ENCODE assay signal across 9 mouse cellular contexts in genomic region chr11:31615107-31615811, GRCm38 (mm10). TPM values are rescaled to one million over a fixed set of nuclear protein-coding genes. Genes with fewer than 3 reads are reported as not detected.
DNase-seq lines count a peak whose midpoint lies in the region; ATAC-seq and TF ChIP-seq lines count a peak whose summit lies in the region.
"Had no signal": no experiment of that assay in that cellular context is flagged by ENCODE, and none has a peak within 500 bp of the region (broad histone marks: within the 10 kb centered on the region; RNA-seq: fewer than 3 reads in every experiment).

No protein-coding gene starts in this region.

- H3K27me3 ChIP-seq in E14TG2a.4 (ENCODE audit: insufficient read depth, low read length) = no peaks in the 10 kb centered on the region
- H3K27me3 ChIP-seq in neural tube, embryonic 15.5 days (replicated peaks) = no peaks in the 10 kb centered on the region
- H3K27me3 ChIP-seq: heart, embryonic 13.5 days had no signal

- intact Hi-C loops in gastrocnemius, postnatal 36 days (cut with DNase I) = loop anchor here (2.0 kb wide), 1 partner anchor 368 kb away; no protein-coding TSS in a partner anchor

- H3K4me1 ChIP-seq in E14TG2a.4 (replicated peaks; ENCODE audit: low read depth, low read length) = no peaks in the 10 kb centered on the region
- no peaks in the 10 kb centered on the region for H3K4me1 ChIP-seq in neural tube, embryonic 15.5 days

- ATAC-seq in neural tube, embryonic 15.5 days (ENCODE audit: low FRiP score) = peak; percentile 73; the same call in 1 of the 2 replicates

- WGBS in neural tube, embryonic 15.5 days = 57% methylated on average over 10 of the region's 10 CpGs

- H3K4me3 ChIP-seq in E14TG2a.4 (replicated peaks; ENCODE audit: low read length) = no peak overlapping the region
- no peak overlapping the region for H3K4me3 ChIP-seq in neural tube, embryonic 15.5 days (replicated peaks)
- H3K4me3 ChIP-seq: heart, embryonic 13.5 days had no signal

- no peak overlapping the region for H3K9ac ChIP-seq in neural tube, embryonic 15.5 days (replicated peaks)
- H3K9ac ChIP-seq: heart, embryonic 13.5 days had no signal

- no peak overlapping the region for H3K4me2 ChIP-seq in neural tube, embryonic 15.5 days
- H3K4me2 ChIP-seq: heart, embryonic 13.5 days had no signal

- DNase-seq in adrenal gland, adult 18-20 months (ENCODE audit: low spot score in 2 of 2) = peak; percentile 37 to 46
- DNase-seq in embryo, embryonic 10.5 days (ENCODE audit: low spot score) = peak; percentile 88
- DNase-seq in gastrocnemius, postnatal 36 days = peak; percentile 41 to 63
- peak; percentile 61 to 83 for DNase-seq in kidney, postnatal 36 days
- peak; percentile 34 to 35 for DNase-seq in lung, adult 18-20 months
- peak; percentile 33 for DNase-seq in thymus, postnatal 25 days

- H3K9me3 ChIP-seq in E14TG2a.4 (ENCODE audit: low read length) = no peaks in the 10 kb centered on the region
- H3K9me3 ChIP-seq in neural tube, embryonic 15.5 days (replicated peaks) = no peaks in the 10 kb centered on the region
- H3K9me3 ChIP-seq: heart, embryonic 13.5 days had no signal

- peak; percentile 96 for TF ChIP-seq CTCF in E14TG2a.4 (conservative IDR thresholded peaks at IDR 0.05; ENCODE audit: low read length)

- H3K36me3 ChIP-seq in E14TG2a.4 (ENCODE audit: insufficient read depth, low read length) = no peaks in the 10 kb centered on the region
- no peaks in the 10 kb centered on the region for H3K36me3 ChIP-seq in neural tube, embryonic 15.5 days
- H3K36me3 ChIP-seq: heart, embryonic 13.5 days had no signal

- H3K27ac ChIP-seq in neural tube, embryonic 15.5 days (replicated peaks) = no peak overlapping the region
- H3K27ac ChIP-seq: heart, embryonic 13.5 days had no signal

RNA-seq across cellular contexts. Expression of gene Bod1, which starts 56.4 kb away (rescaled TPM):
- 10 to 100 TPM; 60.1 to 66.9 TPM for total RNA-seq in adrenal gland, adult 18-20 months (2021)
- 100 to 1,000 TPM; 131 to 146 TPM for total RNA-seq in gastrocnemius, postnatal 36 days (2021)
- 111 and 118 TPM in 2 replicates for polyA plus RNA-seq in neural tube, embryonic 15.5 days (2015; fragmentation: Nextera tagmentation; extraction: Ambion mirVana)

Comparison
In these comparisons a context has a peak if more than half of its experiments do, and no peak if none do; other contexts are left out.
1. DNase-seq: peak in every context shown above with its lines; median percentile 88 in embryo, embryonic 10.5 days; 72 in kidney, postnatal 36 days; 52 in gastrocnemius, postnatal 36 days; 42 in adrenal gland, adult 18-20 months; 34 in lung, adult 18-20 months; 33 in thymus, postnatal 25 days.